Mouse (Mus musculus) liver, embryonic 14.5 days (tissue): ENCODE results near the gene Ctdnep1.

Experiments
- CTCF ChIP-seq: IDR thresholded peaks from 2 replicates; pipeline ENCODE4 v1.5.1; 2016; ENCODE audit warnings: antibody characterized with exemption, low read depth, control low read depth
- EP300 ChIP-seq: IDR thresholded peaks from 2 replicates; pipeline ENCODE4 v1.6.1; 2016; ENCODE audit warnings: antibody characterized with exemption, low read depth

GRCm38 (mm10) chr11:69984431-69984830, 3.5 kb downstream of the Ctdnep1 start:
- no peak for TF ChIP-seq EP300
- no peak for TF ChIP-seq CTCF
